Mouse (Mus musculus) kidney, adult 2 months (tissue): ENCODE results near the gene Jade1.

ENCODE experiments used
- CTCF ChIP-seq: fragments of 200-500 bp; conservative IDR thresholded peaks from 2 replicates; pipeline ENCODE4 v1.5.1; 2011; ENCODE audit warnings: low read depth, mild to moderate bottlenecking, control low read depth, low read length, moderate library complexity, mixed read lengths; ENCODE audit not compliant: insufficient read depth, insufficient read length
- POLR2A ChIP-seq: fragments of 200-500 bp; IDR thresholded peaks from one replicate; pipeline ENCODE4 v1.6.1; 2011; ENCODE audit warnings: low read depth, low read length, control low read depth

DNA sequence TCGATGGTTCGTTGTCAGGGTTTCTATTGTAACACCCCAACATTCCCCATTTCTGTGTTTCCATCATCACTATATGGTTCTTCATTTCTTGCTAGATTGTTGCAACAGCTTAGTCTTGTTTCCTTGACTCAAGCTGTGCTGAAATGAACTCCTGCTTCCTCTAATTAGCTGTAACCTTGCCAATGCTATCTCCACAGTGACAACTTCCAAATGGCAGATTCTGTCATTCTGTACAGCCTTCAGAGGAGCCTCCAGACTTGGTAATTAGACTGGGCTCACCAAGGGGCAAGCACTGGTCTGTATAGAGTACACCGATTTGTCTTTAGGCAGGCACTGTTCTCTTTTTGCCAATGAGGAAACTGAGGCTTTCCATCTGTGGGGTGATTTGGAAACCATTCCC, 63.0 kb downstream of the Jade1 start:
- TF ChIP-seq CTCF (no peak), POLR2A (no peak)
